Mouse (Mus musculus) liver, embryonic 13.5 days (tissue): ENCODE data around the gene Shc2. TPM values are rescaled to one million over a fixed set of nuclear protein-coding genes. Genes with fewer than 3 reads are reported as not detected.

Source experiments
- ATAC-seq: fragments of 200-750 bp; cut with Nextera tagmentation; 2 replicates; pipeline ENCODE4 v1.8.0; 2017; ENCODE audit warnings: low read depth, mild to moderate bottlenecking, moderate number of reproducible peaks, moderate library complexity
- DNase-seq: peaks from one replicate; pipeline ENCODE4 v3.0.0; 2022
- H3K27ac ChIP-seq: fragments of 300-500 bp; sonication (generic); 2 replicates; pipeline ENCODE4 v1.5.1; 2015; ENCODE audit warnings: moderate library complexity, mild to moderate bottlenecking, inconsistent platforms
- H3K27me3 ChIP-seq: fragments of 300-500 bp; sonication (generic); 2 replicates; pipeline ENCODE4 v1.6.1; 2015; ENCODE audit warnings: mild to moderate bottlenecking, inconsistent platforms
- H3K36me3 ChIP-seq: fragments of 300-500 bp; sonication (generic); 2 replicates; pipeline ENCODE4 v1.6.1; 2015; ENCODE audit warnings: mild to moderate bottlenecking, inconsistent platforms
- H3K4me1 ChIP-seq: fragments of 300-500 bp; sonication (generic); replicated peaks from 2 replicates; pipeline ENCODE4 v1.6.1; 2015; ENCODE audit warnings: inconsistent platforms
- H3K4me2 ChIP-seq: fragments of 300-500 bp; sonication (generic); 2 replicates; pipeline ENCODE4 v1.6.1; 2015; ENCODE audit warnings: inconsistent platforms, mild to moderate bottlenecking, moderate library complexity
- H3K4me3 ChIP-seq: fragments of 300-500 bp; sonication (generic); replicated peaks from 2 replicates; pipeline ENCODE4 v1.5.1; 2015; ENCODE audit warnings: mild to moderate bottlenecking, inconsistent platforms
- H3K9ac ChIP-seq: fragments of 300-500 bp; sonication (generic); 2 replicates; pipeline ENCODE4 v1.6.1; 2015; ENCODE audit warnings: mild to moderate bottlenecking, inconsistent platforms
- H3K9me3 ChIP-seq: fragments of 300-500 bp; sonication (generic); replicated peaks from 2 replicates; pipeline ENCODE4 v1.6.1; 2016; ENCODE audit warnings: inconsistent platforms
- WGBS: fragments of 180-500 bp; shearing (Covaris S2); methylation state at CpG from one replicate; pipeline ENCODE4 v1.1.7; 2015; ENCODE audit not compliant: insufficient replicate concordance; 5-methylcytosine and 5-hydroxymethylcytosine counted together
- polyA plus RNA-seq: library from polyadenylated mRNA; unstranded; fragments of >200 nt; fragmentation: Nextera tagmentation; extraction: Ambion mirVana; gene quantifications from 2 replicates; pipeline ENCODE4 v1.2.1, GENCODE M21; 2015

The Shc2 gene
- polyA plus RNA-seq, 1 experiment from 2014 or later, result 0.28 TPM

GRCm38 (mm10) chr10:79587752-79588126, 50.0 kb downstream of the Shc2 start:
- H3K9ac ChIP-seq, result no peak overlapping the region
- H3K9me3 ChIP-seq, result no peaks in the 10 kb centered on the region
- ATAC-seq, result no peak
- H3K27me3 ChIP-seq, result no peaks in the 10 kb centered on the region
- H3K27ac ChIP-seq, result no peak overlapping the region
- no peaks in the 10 kb centered on the region for H3K4me1 ChIP-seq
- WGBS, result 45% methylated on average over 4 of the region's 4 CpGs
- no peak overlapping the region for H3K4me3 ChIP-seq
- H3K36me3 ChIP-seq, result no peaks in the 10 kb centered on the region
- DNase-seq, result no peak
- no peak overlapping the region for H3K4me2 ChIP-seq

GRCm38 (mm10) chr10:79587061-79587751, 50.5 kb downstream of the Shc2 start, which contains the start of gene Theg:
Theg (minus strand) TSS chr10:79587331.
- no peak within 1 kb of the TSS for H3K9ac ChIP-seq
- WGBS, result 55% methylated on average over 5 of the region's 5 CpGs
- no peaks in the 10 kb centered on the region for H3K27me3 ChIP-seq
- no peaks in the 10 kb centered on the region for H3K4me1 ChIP-seq
- H3K36me3 ChIP-seq, result no peaks in the 10 kb centered on the region
- H3K4me3 ChIP-seq, result no peak within 1 kb of the TSS
- DNase-seq (no peak), ATAC-seq (no peak)
- no peak within 1 kb of the TSS for H3K4me2 ChIP-seq
- H3K9me3 ChIP-seq, result no peaks in the 10 kb centered on the region
- no peak within 1 kb of the TSS for H3K27ac ChIP-seq

GRCm38 (mm10) chr10:79586243-79586642, 51.5 kb downstream of the Shc2 start:
- H3K4me3 ChIP-seq, result no peak overlapping the region

GRCm38 (mm10) chr10:79585723-79586122, 52.0 kb downstream of the Shc2 start:
- DNase-seq, result no peak
- 81% methylated on average over 5 of the region's 5 CpGs for WGBS
- H3K4me3 ChIP-seq, result no peak overlapping the region
- H3K27me3 ChIP-seq, result no peaks in the 10 kb centered on the region
- H3K36me3 ChIP-seq, result no peaks in the 10 kb centered on the region
- no peaks in the 10 kb centered on the region for H3K4me1 ChIP-seq
- H3K27ac ChIP-seq, result no peak overlapping the region
- H3K4me2 ChIP-seq, result no peak overlapping the region
- no peak overlapping the region for H3K9ac ChIP-seq
- no peaks in the 10 kb centered on the region for H3K9me3 ChIP-seq
- ATAC-seq, result no peak

More at GRCm38 (mm10) chr10:79586243-79586642, 51.5 kb downstream of the Shc2 start:
- no peak overlapping the region for H3K27ac ChIP-seq
- no peaks in the 10 kb centered on the region for H3K27me3 ChIP-seq
- H3K4me1 ChIP-seq, result no peaks in the 10 kb centered on the region
- H3K9me3 ChIP-seq, result no peaks in the 10 kb centered on the region
- DNase-seq (no peak), ATAC-seq (no peak)
- H3K36me3 ChIP-seq, result no peaks in the 10 kb centered on the region
- H3K4me2 ChIP-seq, result no peak overlapping the region
- 56% methylated on average over 8 of the region's 8 CpGs for WGBS
- no peak overlapping the region for H3K9ac ChIP-seq

- no peak overlapping the region for H3K4me2 ChIP-seq
- H3K4me3 ChIP-seq, result no peak overlapping the region
- no peak overlapping the region for H3K9ac ChIP-seq
- H3K9me3 ChIP-seq, result no peaks in the 10 kb centered on the region
- 0 out of 2 replicates have a peak, but pooled peaks cover 4% of the 10 kb centered on the region for H3K27me3 ChIP-seq
- no peaks in the 10 kb centered on the region for H3K4me1 ChIP-seq
- ATAC-seq (no peak), DNase-seq (no peak)
- 70% methylated on average over 6 of the region's 6 CpGs for WGBS
- H3K27ac ChIP-seq, result no peak overlapping the region
- H3K36me3 ChIP-seq, result no peaks in the 10 kb centered on the region
These were observed 52.6 kb downstream of the Shc2 start for GRCm38 (mm10) chr10:79585136-79585535.

GRCm38 (mm10) chr10:79584426-79584825, 53.3 kb downstream of the Shc2 start:
- H3K27ac ChIP-seq, result no peak overlapping the region
- no peaks in the 10 kb centered on the region for H3K36me3 ChIP-seq
- H3K9ac ChIP-seq, result no peak overlapping the region
- H3K4me3 ChIP-seq, result no peak overlapping the region
- no peaks in the 10 kb centered on the region for H3K9me3 ChIP-seq
- WGBS, result 62% methylated on average over 9 of the region's 9 CpGs
- no peak for ATAC-seq
- H3K4me2 ChIP-seq, result no peak overlapping the region
- H3K27me3 ChIP-seq, result 0 out of 2 replicates have a peak, but pooled peaks cover 4% of the 10 kb centered on the region
- no peak for DNase-seq
- no peaks in the 10 kb centered on the region for H3K4me1 ChIP-seq

- no peak overlapping the region for H3K4me3 ChIP-seq
- H3K4me1 ChIP-seq, result no peaks in the 10 kb centered on the region
- no peaks in the 10 kb centered on the region for H3K36me3 ChIP-seq
- DNase-seq (no peak), ATAC-seq (no peak)
- H3K9me3 ChIP-seq, result no peaks in the 10 kb centered on the region
- WGBS, result 38% methylated on average over 7 of the region's 7 CpGs
- H3K9ac ChIP-seq, result no peak overlapping the region
- no peak overlapping the region for H3K27ac ChIP-seq
- no peak overlapping the region for H3K4me2 ChIP-seq
- H3K27me3 ChIP-seq, result 0 out of 2 replicates have a peak, but pooled peaks cover 4% of the 10 kb centered on the region
These were observed 53.7 kb downstream of the Shc2 start for GRCm38 (mm10) chr10:79584021-79584420.

GRCm38 (mm10) chr10:79581501-79581900, 56.2 kb downstream of the Shc2 start:
- no peak overlapping the region for H3K4me2 ChIP-seq
- H3K4me3 ChIP-seq, result no peak overlapping the region
- DNase-seq (no peak), ATAC-seq (no peak)
- H3K4me1 ChIP-seq, result no peaks in the 10 kb centered on the region
- H3K27ac ChIP-seq, result no peak overlapping the region
- H3K9me3 ChIP-seq, result no peaks in the 10 kb centered on the region
- H3K27me3 ChIP-seq, result 0 out of 2 replicates have a peak, but pooled peaks cover 4% of the 10 kb centered on the region
- H3K9ac ChIP-seq, result no peak overlapping the region
- H3K36me3 ChIP-seq, result no peaks in the 10 kb centered on the region
- 75% methylated on average over 8 of the region's 8 CpGs for WGBS

GRCm38 (mm10) chr10:79580811-79581210, 56.9 kb downstream of the Shc2 start:
- no peak overlapping the region for H3K27ac ChIP-seq
- peak; percentile 34 for DNase-seq
- 0 out of 2 replicates have a peak, but pooled peaks cover 4% of the 10 kb centered on the region for H3K27me3 ChIP-seq
- no peaks in the 10 kb centered on the region for H3K4me1 ChIP-seq
- 41% methylated on average over 6 of the region's 6 CpGs for WGBS
- no peaks in the 10 kb centered on the region for H3K9me3 ChIP-seq
- ATAC-seq, result no peak
- H3K9ac ChIP-seq, result no peak overlapping the region
- no peaks in the 10 kb centered on the region for H3K36me3 ChIP-seq
- H3K4me3 ChIP-seq, result no peak overlapping the region
- H3K4me2 ChIP-seq, result no peak overlapping the region

GRCm38 (mm10) chr10:79580356-79580755, 57.4 kb downstream of the Shc2 start:
- Histone ChIP-seq H3K4me2 (no peak overlapping the region), H3K27ac (no peak overlapping the region), H3K4me1 (no peaks in the 10 kb centered on the region), H3K27me3 (0 out of 2 replicates have a peak, but pooled peaks cover 4% of the 10 kb centered on the region), H3K36me3 (no peaks in the 10 kb centered on the region), H3K9me3 (no peaks in the 10 kb centered on the region), H3K9ac (no peak overlapping the region), H3K4me3 (no peak overlapping the region)
- ATAC-seq, result no peak
- WGBS, result 61% methylated on average over 7 of the region's 7 CpGs
- DNase-seq, result no peak

- no peak overlapping the region for H3K27ac ChIP-seq
- DNase-seq, result no peak
- H3K4me2 ChIP-seq, result no peak overlapping the region
- H3K4me3 ChIP-seq, result no peak overlapping the region
- H3K9me3 ChIP-seq, result no peaks in the 10 kb centered on the region
- 0 out of 2 replicates have a peak, but pooled peaks cover 4% of the 10 kb centered on the region for H3K27me3 ChIP-seq
- H3K36me3 ChIP-seq, result no peaks in the 10 kb centered on the region
- no peaks in the 10 kb centered on the region for H3K4me1 ChIP-seq
- whole genome bisulfite sequencing, result 62% methylated on average over 12 of the region's 12 CpGs
- no peak overlapping the region for H3K9ac ChIP-seq
- ATAC-seq, result no peak
These were observed 57.9 kb downstream of the Shc2 start for GRCm38 (mm10) chr10:79579781-79580180.

GRCm38 (mm10) chr10:79578891-79579290, 58.8 kb downstream of the Shc2 start:
- H3K27me3 ChIP-seq, result 0 out of 2 replicates have a peak, but pooled peaks cover 4% of the 10 kb centered on the region
- H3K36me3 ChIP-seq, result no peaks in the 10 kb centered on the region

More at GRCm38 (mm10) chr10:79578891-79579290, 58.8 kb downstream of the Shc2 start:
- no peak overlapping the region for H3K9ac ChIP-seq
- H3K4me1 ChIP-seq, result no peaks in the 10 kb centered on the region
- no peak overlapping the region for H3K4me2 ChIP-seq
- no peak overlapping the region for H3K4me3 ChIP-seq
- no peaks in the 10 kb centered on the region for H3K9me3 ChIP-seq
- WGBS, result 51% methylated on average over 7 of the region's 7 CpGs
- ATAC-seq (no peak), DNase-seq (no peak)
- no peak overlapping the region for H3K27ac ChIP-seq
